Comparison of ENCODE assay signal across 10 mouse cellular contexts in genomic region chr9:65589091-65589490, GRCm38 (mm10). TPM values are rescaled to one million over a fixed set of nuclear protein-coding genes. Genes with fewer than 3 reads are reported as not detected.
A peak's percentile ranks its signal among the peaks of the same experiment; 100 is the strongest.
DNase-seq lines count a peak whose midpoint lies in the region; ATAC-seq and TF ChIP-seq lines count a peak whose summit lies in the region.
"Had no signal": no experiment of that assay in that cellular context is flagged by ENCODE, and none has a peak within 500 bp of the region (broad histone marks: within the 10 kb centered on the region; RNA-seq: fewer than 3 reads in every experiment).

No protein-coding gene starts in this region.

- H3K36me3 ChIP-seq in lung, embryonic 16.5 days (ENCODE audit: control insufficient read depth, insufficient read depth, low read length): peaks cover 18% of the 10 kb centered on the region
- peaks cover 11% of the 10 kb centered on the region for H3K36me3 ChIP-seq in forebrain, embryonic 11.5 days (ENCODE audit: control insufficient read depth, insufficient read depth, low read length)
- H3K36me3 ChIP-seq in intestine, postnatal 0 days (ENCODE audit: control insufficient read depth, insufficient read depth): peaks cover 13% of the 10 kb centered on the region; the same call in 1 of the 2 replicates
- 0 out of 2 replicates have a peak, but pooled peaks cover 10% of the 10 kb centered on the region for H3K36me3 ChIP-seq in neural tube, embryonic 13.5 days

- H3K4me3 ChIP-seq in lung, embryonic 16.5 days (ENCODE audit: low read length): peak overlapping the region; percentile 72
- no peak overlapping the region for H3K4me3 ChIP-seq in lung, adult 2 months (replicated peaks; ENCODE audit: extremely low read depth, low read depth, low read length)
- peak overlapping the region; percentile 74 for H3K4me3 ChIP-seq in forebrain, embryonic 11.5 days (ENCODE audit: low read depth, low read length)
- H3K4me3 ChIP-seq in intestine, postnatal 0 days (ENCODE audit: low read depth, low read length): peak overlapping the region; percentile 54; the same call in 1 of the 2 replicates
- peak overlapping the region; percentile 53 for H3K4me3 ChIP-seq in neural tube, embryonic 13.5 days

- H3K27ac ChIP-seq in lung, embryonic 16.5 days (ENCODE audit: low read length): no peak overlapping the region
- H3K27ac ChIP-seq in forebrain, embryonic 11.5 days (ENCODE audit: low read depth, low read length): no peak overlapping the region
- H3K27ac ChIP-seq in intestine, postnatal 0 days (ENCODE audit: low read depth, low read length): no peak overlapping the region
- H3K27ac ChIP-seq in neural tube, embryonic 13.5 days (replicated peaks): no peak overlapping the region
- H3K27ac ChIP-seq: macrophage had no signal

- no peak for TF ChIP-seq POLR2A in lung, adult 2 months (IDR thresholded peaks at IDR 0.05; ENCODE audit: borderline replicate concordance, extremely low read depth, low read depth, low read length)

- peaks cover 23% of the 10 kb centered on the region for H3K4me1 ChIP-seq in lung, embryonic 16.5 days (replicated peaks; ENCODE audit: control insufficient read depth, insufficient read depth, low read length)
- peaks cover 8% of the 10 kb centered on the region for H3K4me1 ChIP-seq in lung, adult 2 months (ENCODE audit: control insufficient read depth, insufficient read depth, low read length)
- H3K4me1 ChIP-seq in forebrain, embryonic 11.5 days (replicated peaks; ENCODE audit: control insufficient read depth, insufficient read depth, low read length): peaks cover 10% of the 10 kb centered on the region
- H3K4me1 ChIP-seq in intestine, postnatal 0 days (replicated peaks; ENCODE audit: control insufficient read depth, insufficient read depth, low read length): no peaks in the 10 kb centered on the region
- peaks cover 31% of the 10 kb centered on the region for H3K4me1 ChIP-seq in neural tube, embryonic 13.5 days (replicated peaks)

- peak overlapping the region; percentile 75 for H3K9ac ChIP-seq in lung, embryonic 16.5 days (ENCODE audit: low read length)
- H3K9ac ChIP-seq in forebrain, embryonic 11.5 days (ENCODE audit: low read length): peak overlapping the region; percentile 77; the same call in 1 of the 2 replicates
- no peak overlapping the region for H3K9ac ChIP-seq in intestine, postnatal 0 days (ENCODE audit: low read depth, low read length)
- no peak overlapping the region for H3K9ac ChIP-seq in neural tube, embryonic 13.5 days

- no peak for ATAC-seq in lung, embryonic 16.5 days (ENCODE audit: low read depth)
- no peak for ATAC-seq in forebrain, embryonic 11.5 days (replicated peaks; ENCODE audit: low FRiP score)
- no peak for ATAC-seq in intestine, postnatal 0 days
- ATAC-seq in neural tube, embryonic 13.5 days (ENCODE audit: low read depth): no peak

- 74% methylated on average over 3 of the region's 3 CpGs for WGBS in lung, embryonic 16.5 days
- 80% methylated on average over 3 of the region's 3 CpGs for WGBS in lung, adult 2 months
- WGBS in forebrain, embryonic 11.5 days: 89% methylated on average over 3 of the region's 3 CpGs
- 97% methylated on average over 3 of the region's 3 CpGs for WGBS in intestine, postnatal 0 days
- WGBS in neural tube, embryonic 13.5 days: 97% methylated on average over 3 of the region's 3 CpGs

- H3K4me2 ChIP-seq in lung, embryonic 16.5 days (ENCODE audit: low read depth, low read length): peak overlapping the region; percentile 97
- peak overlapping the region; percentile 96 for H3K4me2 ChIP-seq in forebrain, embryonic 11.5 days (ENCODE audit: low read depth, low read length, severe bottlenecking)
- peak overlapping the region; percentile 99 for H3K4me2 ChIP-seq in intestine, postnatal 0 days (replicated peaks; ENCODE audit: low read depth)
- peak overlapping the region; percentile 83 for H3K4me2 ChIP-seq in neural tube, embryonic 13.5 days

- no peaks in the 10 kb centered on the region for H3K9me3 ChIP-seq in lung, embryonic 16.5 days (ENCODE audit: control insufficient read depth, low read length)
- H3K9me3 ChIP-seq in forebrain, embryonic 11.5 days (ENCODE audit: control insufficient read depth, low read length): no peaks in the 10 kb centered on the region
- H3K9me3 ChIP-seq in intestine, postnatal 0 days (ENCODE audit: control insufficient read depth): no peaks in the 10 kb centered on the region
- no peaks in the 10 kb centered on the region for H3K9me3 ChIP-seq in neural tube, embryonic 13.5 days

- H3K27me3 ChIP-seq in lung, embryonic 16.5 days (ENCODE audit: control insufficient read depth, insufficient read depth, low read depth, low read length): no peaks in the 10 kb centered on the region
- H3K27me3 ChIP-seq in forebrain, embryonic 11.5 days (ENCODE audit: control insufficient read depth, insufficient read depth, low read length): no peaks in the 10 kb centered on the region
- no peaks in the 10 kb centered on the region for H3K27me3 ChIP-seq in intestine, postnatal 0 days (replicated peaks; ENCODE audit: control insufficient read depth, insufficient read depth, low read length)
- peaks cover 8% of the 10 kb centered on the region; the same call in 1 of the 2 replicates for H3K27me3 ChIP-seq in neural tube, embryonic 13.5 days

- no peak for TF ChIP-seq CTCF in lung, adult 2 months (IDR thresholded peaks at IDR 0.05; ENCODE audit: insufficient read depth, low read length)
- no peak; the same call in 1 of the 2 replicates for TF ChIP-seq CTCF in intestine, postnatal 0 days (IDR thresholded peaks at IDR 0.05; ENCODE audit: low read depth)

- DNase-seq in lung, adult 2 months: no peak
- DNase-seq in forebrain, embryonic 11.5 days (ENCODE audit: low spot score): no peak
- no peak for DNase-seq in layer of hippocampus, postnatal 25 days (ENCODE audit: extremely low spot score in 1 of 2, low spot score in 1 of 2)
- DNase-seq in testis, postnatal 10 days (ENCODE audit: low spot score): no peak
- DNase-seq in adrenal gland, adult (ENCODE audit: inconsistent age in 2 of 2, low spot score in 1 of 2): no peak
- DNase-seq: cerebellum, adult 9-11 months had no signal

RNA-seq across cellular contexts. Expression of gene Pif1, which starts 2.1 kb away (rescaled TPM):
- 16.1 and 17.0 TPM in 2 replicates for polyA plus RNA-seq in lung, embryonic 16.5 days (2015; fragmentation: Nextera tagmentation; extraction: Ambion mirVana)
- 0.36 and 1.0 TPM in 2 replicates for polyA plus RNA-seq in lung, adult 2 months (2012; rRNA removed)
- 26.2 and 31.8 TPM in 2 replicates for polyA plus RNA-seq in forebrain, embryonic 11.5 days (2014; fragmentation: Nextera tagmentation; extraction: Ambion mirVana)
- 1.2 and 1.8 TPM in 2 replicates for polyA plus RNA-seq in intestine, postnatal 0 days (2015; fragmentation: Nextera tagmentation; extraction: Ambion mirVana)
- polyA plus RNA-seq in neural tube, embryonic 13.5 days (2015; fragmentation: Nextera tagmentation; extraction: Ambion mirVana): 3.1 and 3.2 TPM in 2 replicates
- under 1 TPM; 0.07 to 0.19 TPM for total RNA-seq in layer of hippocampus, postnatal 25 days (2021)

RNA-seq across cellular contexts. Expression of gene Plekho2, which starts 9.3 kb away (rescaled TPM):
- 23.6 and 24.4 TPM in 2 replicates for polyA plus RNA-seq in lung, embryonic 16.5 days (2015; fragmentation: Nextera tagmentation; extraction: Ambion mirVana)
- polyA plus RNA-seq in lung, adult 2 months (2012; rRNA removed): 31.6 and 36.7 TPM in 2 replicates
- polyA plus RNA-seq in forebrain, embryonic 11.5 days (2014; fragmentation: Nextera tagmentation; extraction: Ambion mirVana): 8.3 and 8.8 TPM in 2 replicates
- polyA plus RNA-seq in intestine, postnatal 0 days (2015; fragmentation: Nextera tagmentation; extraction: Ambion mirVana): 6.6 and 6.7 TPM in 2 replicates
- 7.6 and 9.5 TPM in 2 replicates for polyA plus RNA-seq in neural tube, embryonic 13.5 days (2015; fragmentation: Nextera tagmentation; extraction: Ambion mirVana)
- total RNA-seq in layer of hippocampus, postnatal 25 days (2021): 10 to 100 TPM; 11.3 to 13.7 TPM

RNA-seq across cellular contexts. Expression of gene Rbpms2, which starts 40.4 kb away (rescaled TPM):
- polyA plus RNA-seq in lung, embryonic 16.5 days (2015; fragmentation: Nextera tagmentation; extraction: Ambion mirVana): 10.8 and 14.1 TPM in 2 replicates
- 16.0 and 18.4 TPM in 2 replicates for polyA plus RNA-seq in lung, adult 2 months (2012; rRNA removed)
- 20.3 and 23.6 TPM in 2 replicates for polyA plus RNA-seq in forebrain, embryonic 11.5 days (2014; fragmentation: Nextera tagmentation; extraction: Ambion mirVana)
- polyA plus RNA-seq in intestine, postnatal 0 days (2015; fragmentation: Nextera tagmentation; extraction: Ambion mirVana): 21.4 and 22.1 TPM in 2 replicates
- polyA plus RNA-seq in neural tube, embryonic 13.5 days (2015; fragmentation: Nextera tagmentation; extraction: Ambion mirVana): 6.2 and 6.3 TPM in 2 replicates
- total RNA-seq in layer of hippocampus, postnatal 25 days (2021): 1 to 10 TPM; 2.8 to 2.9 TPM

Comparison
In these comparisons a context has a peak if more than half of its experiments do, and no peak if none do; other contexts are left out.
1. H3K9ac ChIP-seq: peak in lung, embryonic 16.5 days (single experiment) and forebrain, embryonic 11.5 days (single experiment); none in intestine, postnatal 0 days (single experiment) and neural tube, embryonic 13.5 days (single experiment).
2. Peak in every context shown above with its lines, with median percentiles within 50 percentile points of each other: H3K4me2 ChIP-seq.